In the genomic region with DNA sequence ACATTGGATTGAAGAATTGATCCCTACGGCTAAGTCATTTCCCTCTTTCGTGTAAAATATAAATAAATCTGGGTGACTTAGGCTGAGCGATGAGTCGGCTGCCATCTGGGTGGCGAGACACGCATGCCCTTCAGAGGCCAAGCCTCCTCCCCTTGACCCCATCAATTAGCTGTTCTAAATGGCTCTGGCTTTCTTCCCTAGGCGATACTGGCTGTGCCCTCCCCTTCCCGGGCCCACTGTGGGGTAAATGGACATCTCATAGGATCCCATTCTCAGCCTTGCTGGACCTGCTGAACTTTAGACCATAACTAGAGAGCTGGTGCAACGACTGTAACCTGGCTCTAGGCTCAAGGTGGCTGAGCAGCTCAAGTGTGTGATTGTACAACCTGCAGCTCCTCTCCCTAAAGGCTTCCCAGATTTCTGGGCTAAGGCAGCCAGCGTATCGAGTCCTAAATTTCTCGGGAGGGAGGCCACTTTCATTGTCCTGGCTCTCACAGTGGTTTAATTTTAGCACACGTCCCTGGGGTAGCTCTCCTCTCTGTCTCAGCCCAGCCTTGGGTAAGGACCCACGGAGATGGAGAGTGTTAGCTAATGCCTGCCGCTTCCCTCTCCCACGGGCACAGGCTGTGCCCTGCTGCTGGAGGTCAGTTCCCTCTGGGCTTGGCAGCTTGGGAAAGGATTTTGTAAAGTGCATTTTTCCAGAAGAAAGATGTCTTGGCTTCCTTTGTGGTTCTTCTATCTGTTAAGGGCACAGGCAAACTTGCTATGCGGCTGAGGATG, we compare ENCODE assay signal across 23 mouse cellular contexts.
"Had no signal": no experiment of that assay in that cellular context is flagged by ENCODE, and none has a peak within 500 bp of the region (broad histone marks: within the 10 kb centered on the region; RNA-seq: fewer than 3 reads in every experiment).

No protein-coding gene starts in this region.

- DNase-seq: kidney, postnatal 14 days; kidney, postnatal 4 days; left cerebral cortex, postnatal 4 days; lung, adult 18-20 months; lung, postnatal 10 days; lung, postnatal 36 days; midbrain, embryonic 14.5 days; right cerebral cortex, adult 18-20 months; right cerebral cortex, postnatal 14 days; right cerebral cortex, postnatal 4 days; thymus, adult 2 months; thymus, postnatal 14 days; thymus, postnatal 4 days had no signal

- H3K36me3 ChIP-seq: limb, embryonic 12.5 days; limb, embryonic 15.5 days; lung, embryonic 15.5 days; midbrain, embryonic 10.5 days; neural tube, embryonic 12.5 days; neural tube, embryonic 15.5 days had no signal

- H3K4me2 ChIP-seq: limb, embryonic 12.5 days; limb, embryonic 15.5 days; liver, embryonic 11.5 days; lung, embryonic 15.5 days; neural tube, embryonic 12.5 days; neural tube, embryonic 15.5 days had no signal

- H3K9ac ChIP-seq: limb, embryonic 12.5 days; limb, embryonic 15.5 days; liver, embryonic 14.5 days; lung, embryonic 15.5 days; neural tube, embryonic 12.5 days; neural tube, embryonic 15.5 days had no signal

- H3K9me3 ChIP-seq: limb, embryonic 12.5 days; limb, embryonic 15.5 days; lung, embryonic 15.5 days; megakaryocyte, embryonic 14.5 days; midbrain, embryonic 10.5 days; neural tube, embryonic 12.5 days; neural tube, embryonic 15.5 days had no signal

- H3K27ac ChIP-seq: limb, embryonic 12.5 days; limb, embryonic 15.5 days; liver, embryonic 14.5 days; lung, embryonic 15.5 days; midbrain, embryonic 10.5 days; neural tube, embryonic 12.5 days; neural tube, embryonic 15.5 days; stomach, postnatal 0 days had no signal

- H3K4me3 ChIP-seq: limb, embryonic 12.5 days; limb, embryonic 15.5 days; lung, embryonic 15.5 days; megakaryocyte, embryonic 14.5 days; midbrain, embryonic 10.5 days; neural tube, embryonic 12.5 days; neural tube, embryonic 15.5 days had no signal

- H3K4me1 ChIP-seq: lung, embryonic 15.5 days; midbrain, embryonic 10.5 days; neural tube, embryonic 15.5 days had no signal

- H3K27me3 ChIP-seq: lung, embryonic 15.5 days; neural tube, embryonic 12.5 days had no signal
